Mouse (Mus musculus): ENCODE data around the gene Txndc9. TPM values are rescaled to one million over a fixed set of nuclear protein-coding genes. Genes with fewer than 3 reads are reported as not detected.

Txndc9 gene
- polyA plus RNA-seq, 1 experiment from 2014 or later, result 126 TPM

DNA sequence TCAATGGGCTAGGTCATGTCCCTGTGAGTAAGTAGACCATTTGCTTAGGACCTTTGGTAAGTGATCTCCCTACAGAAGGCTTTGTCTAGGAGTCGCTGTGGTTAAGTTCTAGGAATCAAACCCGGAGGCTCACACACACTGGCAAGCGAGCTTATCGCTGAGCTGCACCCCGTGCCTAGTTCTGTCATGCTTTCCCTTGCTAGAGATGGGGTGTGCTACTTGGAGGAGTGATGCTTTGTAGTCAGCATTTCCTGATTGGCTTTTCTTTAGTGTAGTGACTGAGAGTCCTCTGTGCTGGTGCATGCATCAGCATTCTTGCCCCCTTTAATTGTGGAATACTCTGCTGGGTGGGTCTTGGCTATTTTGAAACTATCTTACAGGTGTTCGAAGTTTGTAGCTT, 14.0 kb upstream of the Txndc9 start:
- Histone ChIP-seq H3K4me2 (no peak overlapping the region), H3K9ac (ENCODE audit: low read depth, low read length) (no peak overlapping the region), H3K9me3 (replicated peaks; ENCODE audit: control insufficient read depth, low read length) (no peaks in the 10 kb centered on the region), H3K4me1 (ENCODE audit: control insufficient read depth, insufficient read depth, low read length) (0 out of 2 replicates have a peak, but pooled peaks cover 3% of the 10 kb centered on the region), H3K36me3 (ENCODE audit: control insufficient read depth, insufficient read depth, low read length) (no peaks in the 10 kb centered on the region), H3K27me3 (ENCODE audit: control insufficient read depth, insufficient read depth, low read length) (no peaks in the 10 kb centered on the region), H3K27ac (ENCODE audit: low read depth, low read length) (peak overlapping the region; percentile 50; the same call in 1 of the 2 replicates), H3K4me3 (ENCODE audit: low read depth, low read length) (no peak overlapping the region)
- 62% methylated on average over 6 of the region's 6 CpGs for WGBS (ENCODE audit: insufficient replicate concordance)
- ATAC-seq (replicated peaks; ENCODE audit: insufficient number of reproducible peaks, low FRiP score, low TSS enrichment), result peak; percentile 84

DNA sequence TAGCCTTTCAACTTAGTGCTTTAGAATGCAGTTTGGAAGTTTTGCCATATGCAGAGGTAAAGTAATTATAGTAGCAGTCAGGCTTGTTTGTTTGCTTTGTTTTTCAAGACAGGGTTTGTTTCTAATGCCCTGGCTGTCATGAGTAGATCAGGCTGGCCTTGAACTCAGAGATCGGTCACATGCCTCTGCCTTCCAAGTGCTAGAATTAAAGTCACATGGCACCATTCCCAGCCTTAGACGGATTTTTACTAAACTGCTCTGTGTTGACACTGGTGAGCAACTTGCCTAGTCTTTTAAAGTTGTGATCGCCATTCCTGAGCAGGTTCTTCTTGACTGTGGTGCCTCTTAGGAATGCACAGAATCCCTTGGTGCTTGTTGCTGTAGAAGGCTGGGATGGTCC, 9.0 kb upstream of the Txndc9 start:
- Histone ChIP-seq H3K27me3 (ENCODE audit: control insufficient read depth, insufficient read depth, low read length) (no peaks in the 10 kb centered on the region), H3K4me3 (ENCODE audit: low read depth, low read length) (no peak overlapping the region), H3K9ac (ENCODE audit: low read depth, low read length) (no peak overlapping the region), H3K36me3 (ENCODE audit: control insufficient read depth, insufficient read depth, low read length) (no peaks in the 10 kb centered on the region), H3K9me3 (replicated peaks; ENCODE audit: control insufficient read depth, low read length) (no peaks in the 10 kb centered on the region), H3K4me2 (no peak overlapping the region), H3K27ac (ENCODE audit: low read depth, low read length) (no peak overlapping the region), H3K4me1 (ENCODE audit: control insufficient read depth, insufficient read depth, low read length) (0 out of 2 replicates have a peak, but pooled peaks cover 3% of the 10 kb centered on the region)
- WGBS (ENCODE audit: insufficient replicate concordance), result 72% methylated on average over 3 of the region's 3 CpGs
- ATAC-seq (replicated peaks; ENCODE audit: insufficient number of reproducible peaks, low FRiP score, low TSS enrichment), result no peak

DNA sequence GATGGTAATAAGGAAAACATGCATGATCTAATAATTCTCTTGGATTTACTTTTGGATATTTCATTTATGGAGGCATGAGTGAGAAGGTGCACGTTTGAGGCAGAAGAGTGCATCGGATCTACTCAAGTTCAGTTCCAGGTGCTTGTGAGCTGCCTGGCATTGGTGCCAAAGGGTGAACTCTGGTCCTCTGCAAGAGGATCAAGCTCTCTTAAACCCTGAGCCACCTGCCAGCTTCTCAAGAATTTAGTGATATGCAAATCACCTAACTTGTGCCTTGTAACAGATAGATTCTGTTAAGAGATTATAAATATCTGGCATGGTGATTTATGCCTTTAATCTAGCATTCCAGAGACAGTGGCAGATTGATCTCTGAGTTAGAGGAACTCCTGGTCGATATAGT, 5.4 kb upstream of the Txndc9 start:
- no peak overlapping the region for H3K9ac ChIP-seq (ENCODE audit: low read depth, low read length)
- H3K4me3 ChIP-seq (ENCODE audit: low read depth, low read length), result no peak overlapping the region
- H3K27ac ChIP-seq (ENCODE audit: low read depth, low read length), result no peak overlapping the region
- WGBS (ENCODE audit: insufficient replicate concordance), result 90% methylated on average over 3 of the region's 3 CpGs
- no peak overlapping the region for H3K4me2 ChIP-seq
- no peaks in the 10 kb centered on the region for H3K36me3 ChIP-seq (ENCODE audit: control insufficient read depth, insufficient read depth, low read length)
- no peaks in the 10 kb centered on the region for H3K9me3 ChIP-seq (replicated peaks; ENCODE audit: control insufficient read depth, low read length)
- H3K27me3 ChIP-seq (ENCODE audit: control insufficient read depth, insufficient read depth, low read length), result no peaks in the 10 kb centered on the region
- H3K4me1 ChIP-seq (ENCODE audit: control insufficient read depth, insufficient read depth, low read length), result peaks cover 8% of the 10 kb centered on the region; the same call in 1 of the 2 replicates
- no peak for ATAC-seq (replicated peaks; ENCODE audit: insufficient number of reproducible peaks, low FRiP score, low TSS enrichment)

DNA sequence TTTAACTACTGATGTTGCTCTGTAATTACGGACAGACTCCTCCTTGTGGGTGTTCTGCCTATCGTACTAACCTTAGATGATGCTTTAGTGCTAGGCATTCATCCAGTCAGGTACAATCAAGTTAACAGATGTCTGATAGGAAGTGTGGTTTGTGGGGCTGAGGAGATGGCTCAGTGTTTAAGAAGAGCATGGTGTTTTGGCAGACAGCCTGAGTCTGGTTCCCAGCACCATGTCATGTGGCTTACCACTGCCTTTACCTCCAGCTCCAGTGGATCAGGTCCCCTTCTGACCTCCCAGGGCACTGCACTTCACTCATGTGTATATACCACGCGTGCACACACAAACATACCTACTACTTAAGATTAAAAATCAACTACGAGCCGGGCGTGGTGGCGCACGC, 4.3 kb upstream of the Txndc9 start:
- no peak overlapping the region for H3K9ac ChIP-seq (ENCODE audit: low read depth, low read length)
- 89% methylated on average over 9 of the region's 9 CpGs for WGBS (ENCODE audit: insufficient replicate concordance)
- no peak overlapping the region for H3K4me3 ChIP-seq (ENCODE audit: low read depth, low read length)
- H3K36me3 ChIP-seq (ENCODE audit: control insufficient read depth, insufficient read depth, low read length), result no peaks in the 10 kb centered on the region
- no peaks in the 10 kb centered on the region for H3K9me3 ChIP-seq (replicated peaks; ENCODE audit: control insufficient read depth, low read length)
- ATAC-seq (replicated peaks; ENCODE audit: insufficient number of reproducible peaks, low FRiP score, low TSS enrichment), result no peak
- peaks cover 8% of the 10 kb centered on the region; the same call in 1 of the 2 replicates for H3K4me1 ChIP-seq (ENCODE audit: control insufficient read depth, insufficient read depth, low read length)
- no peak overlapping the region for H3K4me2 ChIP-seq
- H3K27ac ChIP-seq (ENCODE audit: low read depth, low read length), result no peak overlapping the region
- no peaks in the 10 kb centered on the region for H3K27me3 ChIP-seq (ENCODE audit: control insufficient read depth, insufficient read depth, low read length)

DNA sequence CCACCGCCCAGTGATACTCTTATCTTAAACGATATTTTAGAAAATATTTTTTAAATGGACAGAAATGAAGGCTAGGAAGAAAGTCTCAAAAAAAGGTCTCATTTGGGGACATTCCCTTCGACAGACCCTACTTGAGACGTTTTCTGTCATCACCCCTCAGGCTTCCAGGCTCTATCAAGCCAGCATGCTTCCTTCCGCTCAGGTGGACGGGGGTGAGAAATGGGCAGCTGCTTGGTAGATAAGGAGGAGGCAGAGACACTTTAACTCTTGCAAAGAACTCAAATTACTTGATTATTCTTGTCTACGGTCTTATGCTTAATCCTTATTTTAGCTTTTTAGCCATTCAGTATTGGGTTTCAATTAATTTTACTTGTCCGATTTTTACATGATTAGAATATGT, 3.2 kb upstream of the Txndc9 start:
- H3K27me3 ChIP-seq (ENCODE audit: control insufficient read depth, insufficient read depth, low read length), result no peaks in the 10 kb centered on the region
- no peaks in the 10 kb centered on the region for H3K9me3 ChIP-seq (replicated peaks; ENCODE audit: control insufficient read depth, low read length)
- no peaks in the 10 kb centered on the region for H3K36me3 ChIP-seq (ENCODE audit: control insufficient read depth, insufficient read depth, low read length)
- no peak overlapping the region for H3K4me3 ChIP-seq (ENCODE audit: low read depth, low read length)
- H3K9ac ChIP-seq (ENCODE audit: low read depth, low read length), result no peak overlapping the region
- no peak overlapping the region for H3K27ac ChIP-seq (ENCODE audit: low read depth, low read length)
- H3K4me1 ChIP-seq (ENCODE audit: control insufficient read depth, insufficient read depth, low read length), result peaks cover 13% of the 10 kb centered on the region
- no peak for ATAC-seq (replicated peaks; ENCODE audit: insufficient number of reproducible peaks, low FRiP score, low TSS enrichment)
- no peak overlapping the region for H3K4me2 ChIP-seq
- WGBS (ENCODE audit: insufficient replicate concordance), result 74% methylated on average over 8 of the region's 8 CpGs

DNA sequence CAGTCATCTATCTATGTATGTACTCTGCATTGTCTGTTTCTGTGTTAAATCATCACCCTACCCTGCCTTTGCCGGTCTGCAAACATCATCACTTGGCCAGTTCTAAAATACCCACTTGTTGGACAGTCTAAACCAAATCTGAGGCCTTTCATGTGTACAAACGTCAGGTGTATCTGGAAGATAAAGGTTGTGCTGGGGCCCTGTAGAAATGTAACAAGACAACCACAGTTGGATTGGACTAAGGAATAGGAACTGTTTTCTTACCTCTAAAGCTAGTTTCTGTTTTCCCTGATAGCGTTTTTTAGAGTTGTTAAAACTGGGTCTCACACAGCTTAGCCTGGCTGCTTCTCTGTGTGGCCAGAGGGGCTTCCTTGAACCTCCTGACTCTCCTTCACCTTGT, 1.9 kb upstream of the Txndc9 start:
- H3K4me2 ChIP-seq, result peak overlapping the region; percentile 90
- H3K36me3 ChIP-seq (ENCODE audit: control insufficient read depth, insufficient read depth, low read length), result peaks cover 9% of the 10 kb centered on the region; the same call in 1 of the 2 replicates
- peak overlapping the region; percentile 92; the same call in 1 of the 2 replicates for H3K4me3 ChIP-seq (ENCODE audit: low read depth, low read length)
- H3K27ac ChIP-seq (ENCODE audit: low read depth, low read length), result no peak overlapping the region
- WGBS (ENCODE audit: insufficient replicate concordance), result 66% methylated on average over 3 of the region's 3 CpGs
- no peak for ATAC-seq (replicated peaks; ENCODE audit: insufficient number of reproducible peaks, low FRiP score, low TSS enrichment)
- no peak overlapping the region; the same call in 1 of the 2 replicates for H3K9ac ChIP-seq (ENCODE audit: low read depth, low read length)
- no peaks in the 10 kb centered on the region for H3K27me3 ChIP-seq (ENCODE audit: control insufficient read depth, insufficient read depth, low read length)
- peaks cover 13% of the 10 kb centered on the region for H3K4me1 ChIP-seq (ENCODE audit: control insufficient read depth, insufficient read depth, low read length)
- H3K9me3 ChIP-seq (replicated peaks; ENCODE audit: control insufficient read depth, low read length), result no peaks in the 10 kb centered on the region

DNA sequence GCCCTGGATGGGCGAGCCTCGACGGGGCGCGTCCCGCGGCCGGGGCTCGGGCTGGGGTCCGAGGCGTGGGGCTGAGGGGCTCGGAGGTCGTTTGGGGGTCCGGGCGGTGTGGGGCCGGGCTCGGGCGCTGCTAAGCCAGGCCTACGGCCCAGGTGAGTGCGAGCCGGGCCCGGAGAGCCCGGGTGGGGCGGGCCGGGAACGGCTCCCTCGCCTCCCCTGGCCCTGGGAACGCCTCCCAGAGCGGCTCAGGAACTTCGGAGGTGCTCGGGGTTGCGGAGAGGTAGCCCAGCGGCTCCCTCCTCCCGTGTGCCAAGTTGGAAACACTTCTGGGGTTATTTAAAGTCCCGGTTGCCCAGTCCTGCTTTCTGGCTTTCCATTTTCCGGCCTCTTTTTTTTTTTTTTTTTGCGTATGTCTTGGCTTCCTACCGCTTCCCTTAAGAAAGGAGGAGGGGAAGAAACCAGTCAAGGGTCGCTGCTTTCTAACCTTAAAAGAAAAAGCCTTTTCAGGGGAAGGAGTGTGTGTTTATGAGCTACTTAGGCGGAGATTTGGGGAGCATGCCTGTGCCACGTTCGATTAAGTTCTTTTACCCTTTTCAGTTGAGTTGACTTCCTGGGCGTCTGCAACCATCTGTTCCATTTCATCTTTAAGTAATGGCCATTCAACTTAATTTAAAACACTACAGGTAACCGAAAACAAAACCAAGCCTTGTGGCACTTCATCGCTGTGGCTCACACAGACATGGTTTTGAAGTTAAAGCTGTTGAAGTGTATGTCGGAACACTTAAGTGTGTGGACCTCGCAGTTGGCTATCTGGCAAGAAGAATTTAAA, 892 bp upstream of the Txndc9 start:
- H3K27me3 ChIP-seq (ENCODE audit: control insufficient read depth, insufficient read depth, low read length), result no peaks in the 10 kb centered on the region
- 4% methylated on average over 26 of the region's 47 CpGs for WGBS (ENCODE audit: insufficient replicate concordance)

DNA sequence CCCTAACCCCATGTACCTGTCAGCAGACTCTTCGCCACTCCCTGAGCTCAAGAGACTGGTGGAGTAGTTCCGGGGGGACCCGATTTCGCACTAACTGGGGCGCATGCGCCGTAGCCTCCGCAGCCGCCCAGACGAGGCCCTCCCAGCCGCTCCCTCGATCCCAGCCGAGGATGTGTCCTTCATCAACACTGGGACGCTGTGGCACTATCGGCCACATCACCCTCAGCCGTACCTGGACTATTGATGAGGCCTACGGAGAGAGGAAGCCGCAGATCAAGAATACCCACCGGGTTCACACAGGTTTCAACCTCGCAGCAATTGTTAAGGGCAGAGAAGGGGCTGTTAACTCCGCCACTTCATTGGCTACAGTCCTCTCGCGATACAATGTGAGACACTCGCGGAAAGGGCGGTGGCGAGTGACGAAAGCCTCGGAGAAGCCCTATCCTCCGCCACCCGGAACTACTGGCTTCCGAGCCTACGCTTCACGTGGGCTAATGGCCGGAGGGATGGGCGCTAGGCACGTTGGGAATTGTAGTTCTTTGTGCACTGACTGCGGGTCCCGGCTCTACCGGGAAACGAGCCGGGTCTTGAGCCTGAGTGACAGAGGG, 712 bp downstream of the Txndc9 start:
- no peaks in the 10 kb centered on the region for H3K27me3 ChIP-seq (ENCODE audit: control insufficient read depth, insufficient read depth, low read length)
- peaks cover 21% of the 10 kb centered on the region for H3K36me3 ChIP-seq (ENCODE audit: control insufficient read depth, insufficient read depth, low read length)
- ATAC-seq (replicated peaks; ENCODE audit: insufficient number of reproducible peaks, low FRiP score, low TSS enrichment), result peak; percentile 94
- peak overlapping the region; percentile 91 for H3K27ac ChIP-seq (ENCODE audit: low read depth, low read length)
- peaks cover 13% of the 10 kb centered on the region for H3K4me1 ChIP-seq (ENCODE audit: control insufficient read depth, insufficient read depth, low read length)
- peak overlapping the region; percentile 96 for H3K9ac ChIP-seq (ENCODE audit: low read depth, low read length)
- under 1% methylated on average over 42 of the region's 42 CpGs for WGBS (ENCODE audit: insufficient replicate concordance)
- peak overlapping the region; percentile 92 for H3K4me3 ChIP-seq (ENCODE audit: low read depth, low read length)
- peak overlapping the region; percentile 90 for H3K4me2 ChIP-seq
- no peaks in the 10 kb centered on the region for H3K9me3 ChIP-seq (replicated peaks; ENCODE audit: control insufficient read depth, low read length)

More for the DNA sequence above, 892 bp upstream of the Txndc9 start:
- peaks cover 13% of the 10 kb centered on the region for H3K4me1 ChIP-seq (ENCODE audit: control insufficient read depth, insufficient read depth, low read length)
- H3K4me3 ChIP-seq (ENCODE audit: low read depth, low read length), result peak overlapping the region; percentile 92
- peak overlapping the region; percentile 90 for H3K4me2 ChIP-seq
- H3K36me3 ChIP-seq (ENCODE audit: control insufficient read depth, insufficient read depth, low read length), result peaks cover 18% of the 10 kb centered on the region
- H3K27ac ChIP-seq (ENCODE audit: low read depth, low read length), result peak overlapping the region; percentile 91
- peak overlapping the region; percentile 96 for H3K9ac ChIP-seq (ENCODE audit: low read depth, low read length)
- peak; percentile 44; the same call in 1 of the 2 replicates for ATAC-seq (replicated peaks; ENCODE audit: insufficient number of reproducible peaks, low FRiP score, low TSS enrichment)
- H3K9me3 ChIP-seq (replicated peaks; ENCODE audit: control insufficient read depth, low read length), result no peaks in the 10 kb centered on the region

All from heart, embryonic 11.5 days (tissue).